Mouse (Mus musculus): ENCODE results near the gene Aatf. TPM values are rescaled to one million over a fixed set of nuclear protein-coding genes. Genes with fewer than 3 reads are reported as not detected.

The Aatf gene
- total RNA-seq, 2 experiments from 2014 or later = 11.1 to 12.2 TPM

DNA sequence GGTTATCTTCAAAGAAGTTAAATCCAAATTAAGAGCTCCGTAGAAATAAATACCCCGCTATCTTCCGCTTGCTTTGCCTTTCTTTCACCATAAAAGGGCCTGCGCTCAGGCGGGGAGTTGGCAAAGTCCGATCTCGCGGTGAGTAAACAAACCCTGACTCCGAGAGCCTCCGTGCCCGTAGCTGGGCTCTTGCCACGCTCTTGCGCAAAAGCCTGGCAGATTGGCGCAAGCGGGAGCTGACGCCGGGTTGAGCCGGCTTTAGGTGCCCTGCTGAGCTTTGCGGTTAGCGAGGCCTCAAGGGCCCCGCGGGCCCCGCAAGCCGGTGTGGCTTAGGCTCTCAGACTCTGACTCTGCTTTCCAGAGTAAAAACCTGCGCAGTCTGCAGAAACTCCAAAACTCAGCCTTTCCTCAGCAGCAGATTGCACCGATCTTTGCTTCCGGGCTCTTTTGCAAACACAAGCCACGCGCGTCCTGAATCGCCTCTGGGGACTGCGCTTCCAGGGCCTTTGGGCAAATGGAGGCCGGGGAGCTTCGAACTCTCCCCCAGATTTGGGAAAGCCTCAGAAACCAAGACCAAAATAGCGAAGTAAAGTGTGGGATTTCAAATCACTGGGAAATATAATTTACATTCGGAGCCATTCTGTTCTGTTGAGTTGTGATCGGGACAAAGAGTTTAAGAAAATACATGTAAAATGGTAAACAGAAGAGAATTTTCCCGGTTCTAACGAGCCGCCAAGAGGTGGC is 9.4 kb upstream of the Aatf start:
- DNase-seq = peak; percentile 74

DNA sequence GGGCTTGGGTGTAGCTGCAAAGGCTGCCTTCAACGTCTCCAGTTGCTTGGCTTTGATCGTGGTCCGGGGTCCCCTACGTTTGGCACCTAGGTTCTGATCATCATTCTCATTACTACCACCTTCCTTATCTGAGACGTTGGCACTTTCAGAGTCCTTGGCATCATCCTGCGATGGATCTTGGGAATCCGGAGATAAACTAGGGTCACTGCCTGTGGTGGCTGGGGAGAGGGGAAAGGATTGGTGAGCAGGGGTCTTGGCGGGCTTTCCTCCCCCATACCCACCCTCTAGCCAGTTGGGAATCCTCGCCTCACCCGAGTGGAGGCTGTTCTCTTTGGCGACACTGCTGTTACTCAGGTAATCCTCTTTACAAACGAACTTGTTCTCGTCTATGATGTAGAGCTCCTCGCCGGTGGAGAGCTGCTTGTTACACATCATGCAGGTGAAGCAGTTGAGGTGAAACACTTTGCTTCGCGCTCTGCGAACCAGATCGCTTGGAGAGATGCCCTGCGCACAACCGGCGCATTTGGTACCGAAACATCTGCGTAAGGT is 8.5 kb upstream of the Aatf start:
- DNase-seq = no peak

DNA sequence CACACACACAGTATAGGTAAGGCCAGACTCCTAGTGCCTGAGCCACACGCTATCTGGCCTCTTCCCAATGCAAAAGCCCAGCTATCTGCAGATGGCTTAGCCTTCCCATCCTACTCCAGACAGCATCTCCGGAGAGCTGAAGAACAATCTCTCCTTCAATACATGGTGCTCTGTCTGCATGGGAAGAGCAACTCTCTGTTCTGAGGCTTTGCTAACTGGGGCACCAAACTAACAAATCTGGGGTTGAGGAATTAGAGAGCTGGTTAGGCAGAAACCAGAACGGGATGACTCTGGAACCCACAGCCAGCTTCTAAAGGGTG is 7.7 kb upstream of the Aatf start:
- DNase-seq = no peak

DNA sequence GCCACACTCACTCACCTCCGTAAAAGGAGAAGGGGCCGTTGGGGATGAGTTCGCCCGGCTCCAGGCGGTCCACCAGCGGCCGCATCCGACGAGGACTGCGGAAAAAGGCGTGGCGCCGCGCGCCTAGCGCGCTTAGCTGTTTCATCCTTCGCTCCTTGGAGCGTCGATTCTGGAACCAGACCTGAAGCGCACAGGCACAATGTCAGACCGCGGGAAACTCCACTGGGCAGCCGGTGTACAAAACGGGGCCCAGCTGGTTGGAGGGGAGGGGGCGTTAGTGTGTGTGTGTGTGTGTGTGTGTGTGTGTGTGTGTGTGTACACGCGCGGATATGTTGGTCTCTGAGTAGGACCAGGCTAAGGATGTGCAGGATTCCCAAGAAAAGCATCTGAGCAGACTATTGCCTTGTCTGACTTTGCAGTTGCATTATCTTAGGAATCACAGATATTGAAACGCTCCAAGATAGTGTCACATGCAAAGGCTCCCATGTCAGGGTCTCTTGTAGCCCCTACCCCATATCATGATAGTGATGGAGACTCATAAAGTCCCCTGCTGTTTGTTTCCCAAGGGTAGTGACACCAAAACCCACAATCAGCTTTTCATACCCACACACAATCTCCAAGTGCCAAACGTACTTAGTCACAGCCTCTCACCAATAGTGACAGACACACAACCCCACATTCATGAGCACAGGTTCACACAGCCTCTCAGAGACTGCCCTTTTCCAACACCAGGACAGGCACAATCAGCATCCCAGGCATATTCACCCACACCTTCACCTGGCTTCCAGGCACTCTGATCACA is 7.1 kb upstream of the Aatf start:
- no peak for DNase-seq

DNA sequence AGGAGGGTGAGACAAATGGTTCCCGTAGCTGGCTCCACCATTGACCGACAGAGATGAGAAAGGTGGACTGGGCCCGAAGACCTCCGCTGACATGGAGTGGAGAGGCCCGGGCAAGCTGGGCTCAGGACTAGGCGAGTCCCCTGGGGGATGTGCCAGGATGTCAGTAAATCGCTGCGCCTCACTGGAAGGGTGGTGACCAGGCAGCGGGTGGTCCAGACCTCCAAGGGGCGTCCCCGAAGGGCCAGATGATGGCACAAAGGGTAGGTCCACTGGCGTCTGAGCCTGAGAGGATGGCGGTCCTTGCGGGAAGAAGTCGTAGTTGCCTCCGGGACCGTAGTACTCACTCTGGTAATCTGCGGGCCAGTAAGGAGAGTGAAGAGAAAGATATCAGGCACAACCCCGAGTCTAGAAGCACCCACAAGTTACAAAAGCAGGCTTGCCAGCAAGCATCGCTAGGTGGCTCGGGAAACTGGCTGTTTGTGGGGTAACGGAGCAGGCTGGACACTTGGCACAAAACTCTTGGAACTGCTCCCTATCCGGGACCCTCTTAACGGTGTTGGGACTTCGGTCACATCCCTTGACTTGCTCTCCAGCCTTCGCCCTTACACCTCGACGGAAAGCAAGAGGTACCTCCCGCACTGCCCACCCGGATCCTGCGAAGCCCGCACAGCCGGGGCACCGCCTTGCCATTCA is 6.4 kb upstream of the Aatf start:
- no peak for DNase-seq

DNA sequence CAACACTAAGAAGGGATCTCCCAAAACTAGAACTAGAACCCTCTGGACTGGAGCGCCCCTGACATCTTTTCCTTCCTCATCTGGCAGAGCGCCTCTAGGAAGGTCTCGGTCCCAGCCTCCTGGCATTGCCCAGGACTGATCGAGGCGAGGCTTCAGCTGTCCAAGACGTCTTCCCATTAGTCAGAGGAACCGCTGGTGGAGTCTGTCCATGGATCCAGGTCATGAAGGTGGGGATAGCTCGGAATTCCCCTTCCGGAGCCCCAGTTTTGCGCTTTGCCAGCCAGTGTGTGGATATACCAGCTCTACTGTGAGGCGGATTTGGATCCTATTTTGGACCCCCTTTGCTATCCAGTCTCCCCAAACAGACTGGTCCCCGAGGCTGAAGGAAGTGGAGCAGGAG is 5.7 kb upstream of the Aatf start:
- no peak for DNase-seq

DNA sequence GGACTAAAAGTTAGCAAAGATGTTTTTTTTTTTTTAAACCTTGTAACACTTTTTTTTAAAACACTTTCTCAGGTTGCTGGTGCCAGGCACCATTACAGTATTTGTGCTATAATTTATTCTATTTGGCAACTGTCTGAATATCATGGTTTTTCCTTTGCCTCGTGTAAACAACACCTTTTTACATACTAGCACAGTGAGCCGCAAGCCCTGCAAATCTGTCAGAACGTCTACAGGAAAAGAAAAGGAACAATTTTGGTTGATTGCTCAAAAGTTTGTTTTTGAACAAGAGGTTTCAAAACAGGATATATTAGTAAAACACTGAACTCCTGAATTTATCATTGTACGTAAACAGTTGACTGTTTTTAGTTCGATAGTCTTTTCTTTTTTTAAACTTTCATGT is 4.9 kb upstream of the Aatf start:
- DNase-seq = no peak

DNA sequence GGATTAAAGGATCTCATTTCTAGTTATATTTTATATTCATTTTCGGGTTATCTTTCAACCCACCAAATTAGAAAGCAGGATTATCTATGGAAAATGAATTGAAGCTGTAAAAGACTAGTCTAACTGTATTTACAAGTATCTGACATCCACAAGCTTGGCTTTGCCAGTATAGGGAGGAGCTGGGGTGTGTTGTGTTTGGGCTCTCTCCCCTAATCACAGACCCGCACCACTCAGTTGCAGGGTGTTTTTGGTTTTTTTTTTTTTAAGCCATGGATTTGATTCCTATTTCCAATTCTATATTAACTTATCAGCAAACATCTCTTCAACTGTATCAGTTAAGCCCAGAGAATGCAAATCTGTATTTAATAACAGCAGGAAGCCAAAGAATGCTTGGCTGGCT is 4.1 kb upstream of the Aatf start:
- DNase-seq = no peak

DNA sequence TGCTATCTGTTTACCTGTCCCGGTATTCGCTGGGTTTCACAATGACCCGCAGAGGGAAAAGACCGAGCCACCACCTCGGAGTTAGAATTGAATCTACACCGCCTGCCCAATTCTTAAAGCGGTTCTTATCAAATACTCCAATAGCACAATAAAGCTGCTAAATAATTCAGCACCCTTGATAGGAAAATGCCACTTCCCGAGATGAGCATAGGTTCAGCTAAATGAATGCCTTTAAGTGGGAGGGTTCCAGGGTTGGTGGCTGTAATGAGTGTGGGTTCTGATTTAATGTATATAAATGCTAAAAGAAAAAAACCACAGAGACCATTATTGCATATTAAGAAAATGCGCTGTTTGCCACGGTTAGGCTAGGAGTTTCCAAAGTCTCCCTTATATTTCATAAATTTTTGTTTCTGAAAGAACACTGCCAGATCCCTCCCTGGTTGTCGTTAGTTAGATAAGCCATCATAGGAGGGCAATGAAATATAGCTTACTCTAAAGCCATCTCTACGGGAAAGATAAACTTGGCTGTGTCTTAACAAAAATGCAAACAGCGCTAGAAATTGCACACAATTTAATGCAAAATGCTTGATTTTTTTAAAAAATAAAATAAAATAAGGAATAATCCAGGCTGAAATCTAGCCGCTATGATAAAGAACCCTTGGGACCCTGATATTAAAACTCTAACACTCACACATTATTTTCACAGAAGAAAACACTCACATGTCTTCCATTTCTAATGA is 3.3 kb upstream of the Aatf start:
- no peak for DNase-seq

DNA sequence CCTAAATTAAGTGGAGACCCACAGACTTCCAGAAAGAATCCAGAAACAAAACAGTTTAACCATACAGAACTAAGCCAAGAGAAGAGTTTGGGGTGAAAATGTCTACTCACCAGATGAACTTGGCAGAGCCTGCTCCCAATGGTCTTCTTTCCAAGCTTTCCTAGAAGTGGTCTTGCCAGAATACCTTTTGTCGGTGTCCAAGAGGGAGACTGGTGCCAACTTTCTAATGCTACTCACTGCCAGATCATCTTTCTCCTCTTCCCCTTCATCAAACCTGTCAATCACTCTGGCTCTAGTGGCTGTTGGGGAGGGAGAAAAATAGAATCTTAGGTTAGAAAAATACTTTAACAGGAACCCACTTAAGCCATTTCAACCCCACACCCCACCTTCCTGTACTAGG is 1.3 kb downstream of the Aatf start:
- DNase-seq = no peak

DNA sequence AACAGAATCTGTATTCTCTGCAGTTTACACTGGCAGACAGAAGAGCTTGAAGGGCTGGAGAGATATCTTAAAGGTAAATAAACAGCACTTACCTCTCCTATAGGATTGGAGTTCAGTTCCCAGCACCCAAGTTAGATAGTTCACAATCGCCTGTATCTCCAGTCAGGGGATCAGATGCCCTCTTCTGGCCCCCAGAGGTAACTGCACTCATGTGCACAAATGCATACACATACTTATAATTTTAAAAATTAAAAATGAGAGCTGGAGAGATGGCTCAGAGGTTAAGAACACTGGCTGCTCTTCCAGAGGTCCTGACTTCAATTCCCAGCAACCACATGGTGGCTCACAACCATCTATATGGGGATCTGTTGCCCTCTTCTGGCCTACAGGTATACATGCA is 9.0 kb downstream of the Aatf start:
- no peak for DNase-seq

DNA sequence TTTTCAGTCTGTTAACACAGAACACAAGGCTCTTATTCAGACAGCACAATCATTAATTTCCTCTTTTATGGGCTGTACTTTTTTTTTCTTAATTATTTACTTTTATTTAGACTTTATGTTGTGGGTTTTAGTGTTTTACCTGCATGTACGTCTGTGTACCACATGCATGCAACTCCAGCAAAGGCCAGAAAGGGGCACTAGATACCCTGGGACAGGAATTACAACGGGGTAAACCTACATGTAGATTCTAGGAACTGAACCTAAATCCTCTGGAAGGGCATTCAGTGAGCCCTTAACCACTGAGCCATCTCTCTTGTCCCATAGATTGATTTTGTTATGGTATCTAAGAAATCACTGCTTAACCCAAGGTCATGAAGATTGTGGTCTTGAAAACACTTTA is 15.4 kb downstream of the Aatf start:
- DNase-seq = no peak

DNA sequence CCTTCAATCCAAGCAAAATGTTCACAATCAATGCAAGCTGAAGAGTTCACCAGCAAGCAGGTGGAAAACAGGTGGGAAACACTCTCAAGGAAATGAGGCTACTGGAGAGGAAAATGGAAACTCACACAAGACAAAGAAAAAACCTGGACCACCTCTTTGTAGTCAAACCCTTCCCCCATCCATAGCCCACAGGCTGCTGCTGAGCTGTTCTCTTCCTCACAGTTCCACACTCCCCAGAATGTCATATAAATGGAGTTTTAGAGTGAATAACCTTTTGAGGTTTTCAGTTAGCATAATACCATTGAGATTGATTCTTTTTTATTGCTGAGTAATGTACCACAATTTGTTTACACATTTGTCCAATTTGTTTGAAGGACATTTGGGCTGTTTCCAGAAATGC is 16.4 kb downstream of the Aatf start:
- no peak for DNase-seq

DNA sequence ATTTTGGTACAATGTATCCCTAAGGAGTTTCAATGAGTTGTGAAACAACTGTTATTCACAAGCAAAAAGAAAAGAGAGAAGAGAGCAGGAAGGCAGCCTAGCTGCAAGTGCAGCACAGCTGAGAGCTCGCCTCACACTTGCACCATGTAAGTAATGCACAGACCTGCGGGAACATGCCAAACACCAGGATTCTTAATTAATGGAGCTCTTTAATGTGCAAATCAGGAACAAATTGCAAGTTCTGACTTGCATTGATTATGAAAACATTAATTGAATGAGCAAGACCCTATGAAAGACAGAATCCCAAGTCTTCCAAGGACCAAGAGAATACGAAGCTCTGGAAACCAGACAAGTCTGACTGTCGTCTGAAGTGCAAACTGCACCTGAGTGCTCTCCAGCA is 17.5 kb downstream of the Aatf start:
- no peak for DNase-seq

DNA sequence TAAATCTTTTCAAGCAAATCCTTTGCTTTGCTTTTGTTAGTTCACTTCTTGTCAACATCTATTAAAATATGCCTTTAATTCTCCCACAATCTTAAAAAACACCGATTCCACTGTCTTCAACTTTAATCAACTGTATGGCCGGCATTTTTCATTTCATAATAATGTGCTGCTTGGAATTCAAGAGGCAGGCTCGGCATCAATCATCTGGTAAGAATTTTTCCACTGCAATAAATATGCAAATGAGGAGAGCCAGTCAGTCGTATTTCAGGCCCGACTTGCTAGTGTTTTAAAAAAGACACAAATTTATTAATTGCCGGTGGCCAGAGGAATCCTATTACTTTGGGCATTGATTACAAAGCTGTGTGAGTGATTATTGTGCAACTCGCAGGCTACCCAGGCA is 31.7 kb downstream of the Aatf start:
- DNase-seq = no peak

DNA sequence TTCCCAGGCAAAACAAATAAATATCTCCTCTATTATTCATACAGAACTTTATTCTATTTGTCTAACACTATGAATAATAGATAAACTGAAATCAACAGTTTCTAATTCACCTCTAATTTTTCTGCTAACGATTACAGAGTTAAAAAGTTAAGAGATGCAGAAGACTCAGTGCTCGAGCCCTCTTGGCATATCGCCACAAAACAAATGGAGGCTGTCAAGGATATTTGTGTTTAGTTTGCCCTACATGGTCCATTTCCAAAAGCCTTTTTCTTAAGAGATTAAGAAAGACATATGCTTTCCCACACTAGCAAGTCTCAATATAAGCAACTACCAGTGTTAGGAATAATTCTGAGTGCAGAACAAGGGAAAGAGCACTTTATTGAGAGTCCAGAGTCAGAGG is 32.9 kb downstream of the Aatf start:
- no peak for DNase-seq

DNA sequence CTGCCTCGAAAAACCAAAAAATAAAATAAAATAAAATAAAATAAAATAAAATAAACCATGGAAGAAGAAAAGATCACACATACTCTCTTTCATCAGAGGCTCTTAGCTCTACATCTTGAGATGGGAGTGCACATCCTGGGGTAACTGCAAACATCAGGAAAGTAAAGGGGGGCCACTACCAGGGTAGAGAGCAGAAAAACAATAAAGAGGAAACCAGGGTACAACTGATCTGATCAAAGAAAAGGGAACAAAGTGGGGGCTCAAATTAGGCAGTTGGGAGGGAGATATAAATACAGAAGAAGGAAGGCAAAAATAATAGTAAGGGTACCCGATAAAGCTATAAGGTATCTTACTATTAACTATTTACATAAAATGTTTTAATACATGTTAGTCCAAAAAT is 36.7 kb downstream of the Aatf start:
- no peak for DNase-seq

DNA sequence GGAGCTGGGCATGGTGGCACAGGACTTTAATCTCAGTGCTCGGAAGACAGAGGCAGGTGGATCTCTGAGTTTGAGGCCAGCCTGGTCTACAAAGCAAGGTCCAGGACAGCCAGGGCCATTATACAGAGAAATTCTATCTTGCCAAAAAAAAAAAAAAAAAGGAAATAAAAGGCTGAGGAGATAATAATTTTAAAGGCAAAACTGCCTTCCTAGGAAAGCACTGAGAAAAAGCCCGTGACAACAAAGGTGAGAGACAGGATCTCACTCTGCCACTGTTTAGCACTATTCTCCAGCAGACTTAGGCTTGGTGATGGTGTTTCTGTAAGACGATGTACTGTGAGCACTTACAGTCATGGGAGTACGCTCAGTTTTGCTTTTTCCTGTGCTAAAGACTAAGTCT is 37.3 kb downstream of the Aatf start:
- no peak for DNase-seq

DNA sequence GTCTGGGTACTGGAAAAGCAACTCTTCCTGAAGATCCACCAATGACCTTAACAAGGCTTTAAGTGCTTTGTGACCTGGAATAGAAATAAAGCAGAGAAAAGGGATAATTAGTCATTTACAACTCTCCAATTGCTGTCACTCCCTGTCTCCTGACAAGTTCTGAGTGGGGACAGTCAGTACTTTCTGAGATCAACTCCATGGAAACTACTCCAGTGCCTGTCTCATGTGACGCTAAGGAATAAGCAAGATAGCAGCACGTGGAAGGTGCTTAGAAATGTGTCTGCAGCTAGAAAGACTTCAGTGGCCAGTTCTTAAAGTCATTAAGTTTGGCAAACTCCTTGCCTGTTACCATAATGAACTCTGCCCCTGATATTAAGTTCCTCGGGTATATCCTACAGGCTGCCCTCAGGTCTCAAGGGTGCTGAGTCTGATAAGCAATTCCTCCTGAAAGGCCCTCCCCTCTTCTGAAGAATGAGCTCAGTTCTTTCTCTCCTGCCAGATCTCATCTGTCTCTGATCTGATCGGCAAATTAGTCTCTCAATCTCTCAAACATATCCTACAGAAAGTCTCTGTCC is 40.1 kb downstream of the Aatf start:
- no peak for DNase-seq

DNA sequence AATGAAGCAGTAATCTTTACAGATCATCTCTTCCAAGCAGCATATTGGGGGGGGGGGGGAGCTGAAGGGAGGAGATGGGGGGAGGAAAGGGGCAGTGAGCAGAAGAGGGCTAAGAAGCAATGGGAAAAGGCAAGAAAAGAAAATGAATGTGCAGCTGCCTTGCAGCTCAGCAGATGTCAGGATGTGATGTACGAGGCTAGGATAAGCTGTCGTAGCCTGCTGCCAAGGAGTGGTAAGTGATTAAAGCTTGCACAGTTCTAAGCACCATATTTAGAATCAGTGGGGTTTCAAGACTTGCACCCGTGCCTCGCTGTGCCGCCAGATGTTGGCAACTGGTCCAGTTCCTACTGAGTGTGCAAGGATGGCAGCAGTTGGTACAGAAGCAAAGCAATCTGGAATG is 48.8 kb downstream of the Aatf start:
- no peak for DNase-seq

DNA sequence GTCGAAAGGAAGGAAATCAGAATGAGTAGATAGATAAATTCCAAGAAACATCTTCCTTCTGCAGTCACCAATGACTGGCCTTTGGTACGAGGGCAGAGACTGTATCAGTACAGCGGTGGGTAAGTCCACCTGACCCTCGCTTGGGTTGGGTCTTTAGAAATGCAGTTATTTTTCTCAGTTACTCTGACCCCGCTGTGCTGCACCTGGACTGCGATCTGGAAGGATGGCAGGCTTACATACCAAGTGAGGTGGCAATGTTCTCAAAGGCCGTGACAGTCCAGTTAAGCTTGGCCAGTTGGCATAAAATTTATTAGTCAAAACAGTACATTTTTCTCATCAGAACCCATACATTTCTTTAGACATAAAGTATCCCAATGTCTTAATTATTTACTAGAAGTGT is 59.4 kb downstream of the Aatf start:
- DNase-seq = no peak
